Mouse (Mus musculus): ENCODE data around the gene Ttf2. TPM values are rescaled to one million over a fixed set of nuclear protein-coding genes. Genes with fewer than 3 reads are reported as not detected.
A peak's percentile ranks its signal among the peaks of the same experiment; 100 is the strongest.

Gene Ttf2
- polyA plus RNA-seq, 1 experiment from 2014 or later: 7.0 TPM

GRCm38 (mm10) chr3:100924065-100924732, 45.3 kb downstream of the Ttf2 start:
- Histone ChIP-seq H3K27me3 (no peaks in the 10 kb centered on the region), H3K4me2 (peak overlapping the region; percentile 77), H3K4me1 (replicated peaks) (peaks cover 53% of the 10 kb centered on the region), H3K9me3 (no peaks in the 10 kb centered on the region), H3K27ac (replicated peaks) (no peak overlapping the region; the same call in 1 of the 2 replicates), H3K4me3 (no peak overlapping the region), H3K9ac (peak overlapping the region; percentile 85; the same call in 1 of the 2 replicates), H3K36me3 (peaks cover 25% of the 10 kb centered on the region)
- ATAC-seq (ENCODE audit: low read depth): no peak
- WGBS: 78% methylated on average over 6 of the region's 6 CpGs

- H3K27me3 ChIP-seq: no peaks in the 10 kb centered on the region
- H3K9me3 ChIP-seq: no peaks in the 10 kb centered on the region
- peak; percentile 73 for ATAC-seq (ENCODE audit: low read depth)
- H3K9ac ChIP-seq: peak overlapping the region; percentile 85
- 39% methylated on average over 28 of the region's 28 CpGs for WGBS
- H3K36me3 ChIP-seq: peaks cover 10% of the 10 kb centered on the region
- H3K27ac ChIP-seq (replicated peaks): peak overlapping the region; percentile 72
- peak overlapping the region; percentile 77 for H3K4me2 ChIP-seq
- H3K4me1 ChIP-seq (replicated peaks): peaks cover 53% of the 10 kb centered on the region
- H3K4me3 ChIP-seq: peak overlapping the region; percentile 55
Measured at GRCm38 (mm10) chr3:100922506-100923375, 46.7 kb downstream of the Ttf2 start.

GRCm38 (mm10) chr3:100921825-100922505, 47.5 kb downstream of the Ttf2 start, which contains the start of gene Trim45:
TSS of gene Trim45 (plus strand) at chr3:100922202.
- Histone ChIP-seq H3K36me3 (peaks cover 9% of the 10 kb centered on the region; the same call in 1 of the 2 replicates), H3K4me1 (replicated peaks) (peaks cover 50% of the 10 kb centered on the region), H3K27ac (replicated peaks) (peak within 1 kb of the TSS; percentile 72), H3K9ac (peak within 1 kb of the TSS; percentile 85), H3K4me3 (peak within 1 kb of the TSS; percentile 55), H3K9me3 (no peaks in the 10 kb centered on the region), H3K27me3 (no peaks in the 10 kb centered on the region), H3K4me2 (peak within 1 kb of the TSS; percentile 77)
- under 1% methylated on average over 39 of the region's 39 CpGs for WGBS
- ATAC-seq (ENCODE audit: low read depth): peak; percentile 99

- Histone ChIP-seq H3K27ac (replicated peaks) (no peak overlapping the region), H3K9me3 (no peaks in the 10 kb centered on the region), H3K4me2 (no peak overlapping the region), H3K4me1 (replicated peaks) (peaks cover 37% of the 10 kb centered on the region), H3K36me3 (peaks cover 8% of the 10 kb centered on the region; the same call in 1 of the 2 replicates), H3K27me3 (no peaks in the 10 kb centered on the region), H3K4me3 (no peak overlapping the region), H3K9ac (no peak overlapping the region)
- ATAC-seq (ENCODE audit: low read depth): no peak
- 85% methylated on average over 9 of the region's 9 CpGs for WGBS
Measured at GRCm38 (mm10) chr3:100920611-100921140, 48.8 kb downstream of the Ttf2 start.

GRCm38 (mm10) chr3:100916844-100917243, 52.6 kb downstream of the Ttf2 start:
- H3K27me3 ChIP-seq: no peaks in the 10 kb centered on the region
- WGBS: 23% methylated on average over 7 of the region's 7 CpGs
- no peak overlapping the region for H3K27ac ChIP-seq (replicated peaks)
- no peak overlapping the region for H3K9ac ChIP-seq
- H3K4me3 ChIP-seq: no peak overlapping the region
- H3K9me3 ChIP-seq: no peaks in the 10 kb centered on the region
- H3K4me2 ChIP-seq: no peak overlapping the region
- no peaks in the 10 kb centered on the region for H3K36me3 ChIP-seq
- no peak for ATAC-seq (ENCODE audit: low read depth)
- peaks cover 7% of the 10 kb centered on the region; the same call in 1 of the 2 replicates for H3K4me1 ChIP-seq (replicated peaks)

GRCm38 (mm10) chr3:100911498-100912213, 57.8 kb downstream of the Ttf2 start:
- Histone ChIP-seq H3K4me2 (no peak overlapping the region), H3K27ac (replicated peaks) (no peak overlapping the region; the same call in 1 of the 2 replicates), H3K36me3 (no peaks in the 10 kb centered on the region), H3K4me1 (replicated peaks) (peaks cover 10% of the 10 kb centered on the region), H3K9me3 (no peaks in the 10 kb centered on the region), H3K4me3 (no peak overlapping the region), H3K9ac (no peak overlapping the region), H3K27me3 (no peaks in the 10 kb centered on the region)
- 68% methylated on average over 7 of the region's 7 CpGs for WGBS
- peak; percentile 58 for ATAC-seq (ENCODE audit: low read depth)

GRCm38 (mm10) chr3:100911026-100911425, 58.4 kb downstream of the Ttf2 start:
- 78% methylated on average over 9 of the region's 9 CpGs for WGBS
- no peak for ATAC-seq (ENCODE audit: low read depth)

DNA sequence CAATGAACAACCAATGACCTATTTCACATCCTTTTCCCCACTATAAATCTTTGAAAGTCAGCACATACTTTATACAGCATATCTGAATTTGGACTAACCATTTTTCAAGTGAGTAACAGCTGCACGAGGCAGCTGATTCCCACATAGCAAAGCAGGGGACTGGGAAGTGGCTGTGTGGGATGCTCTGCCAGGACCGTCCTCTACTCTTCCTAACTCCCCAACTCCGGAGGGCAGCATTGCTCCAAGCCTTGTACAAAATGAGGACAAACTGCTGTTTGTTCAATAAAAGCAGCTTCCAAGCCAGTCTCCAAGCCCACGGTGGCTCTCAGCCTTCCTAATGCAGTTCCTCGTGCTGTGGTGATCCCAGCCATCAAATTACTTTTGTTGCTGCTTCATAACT, 58.8 kb downstream of the Ttf2 start:
- Histone ChIP-seq H3K36me3 (no peaks in the 10 kb centered on the region), H3K27ac (replicated peaks) (no peak overlapping the region), H3K4me2 (no peak overlapping the region), H3K4me1 (replicated peaks) (peaks cover 10% of the 10 kb centered on the region), H3K9ac (no peak overlapping the region), H3K9me3 (no peaks in the 10 kb centered on the region), H3K4me3 (no peak overlapping the region), H3K27me3 (no peaks in the 10 kb centered on the region)
- 56% methylated on average over 5 of the region's 5 CpGs for WGBS
- no peak for ATAC-seq (ENCODE audit: low read depth)

More at GRCm38 (mm10) chr3:100911026-100911425, 58.4 kb downstream of the Ttf2 start:
- Histone ChIP-seq H3K9ac (no peak overlapping the region), H3K4me1 (replicated peaks) (peaks cover 10% of the 10 kb centered on the region), H3K4me3 (no peak overlapping the region), H3K9me3 (no peaks in the 10 kb centered on the region), H3K36me3 (no peaks in the 10 kb centered on the region), H3K27ac (replicated peaks) (no peak overlapping the region), H3K4me2 (no peak overlapping the region), H3K27me3 (no peaks in the 10 kb centered on the region)

DNA sequence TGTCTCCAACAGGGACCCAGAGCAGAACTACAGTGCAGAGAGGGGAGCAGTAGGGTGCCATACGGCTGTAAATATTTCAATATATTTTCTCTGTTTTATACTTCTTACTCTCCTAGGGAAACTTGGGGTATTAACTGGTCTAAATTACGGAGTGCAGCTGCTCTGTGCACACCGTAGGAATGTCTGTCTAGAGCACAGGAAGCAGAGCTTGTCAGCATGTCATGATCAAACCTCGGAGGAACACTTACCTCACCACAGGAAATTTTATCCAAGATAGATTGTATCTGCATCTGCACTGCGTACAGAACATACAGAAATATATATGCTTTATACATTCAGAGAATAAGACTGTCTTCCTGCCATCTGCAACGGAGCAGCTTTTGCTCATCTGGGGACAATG, 60.9 kb downstream of the Ttf2 start:
- Histone ChIP-seq H3K27me3 (no peaks in the 10 kb centered on the region), H3K36me3 (no peaks in the 10 kb centered on the region), H3K4me1 (replicated peaks) (peaks cover 10% of the 10 kb centered on the region), H3K4me3 (no peak overlapping the region), H3K27ac (replicated peaks) (0 out of 2 replicates have a peak overlapping the region, but pooled peaks have one; percentile 28), H3K9me3 (no peaks in the 10 kb centered on the region), H3K9ac (no peak overlapping the region), H3K4me2 (no peak overlapping the region)
- no peak for ATAC-seq (ENCODE audit: low read depth)
- WGBS: 50% methylated on average over 6 of the region's 6 CpGs

DNA sequence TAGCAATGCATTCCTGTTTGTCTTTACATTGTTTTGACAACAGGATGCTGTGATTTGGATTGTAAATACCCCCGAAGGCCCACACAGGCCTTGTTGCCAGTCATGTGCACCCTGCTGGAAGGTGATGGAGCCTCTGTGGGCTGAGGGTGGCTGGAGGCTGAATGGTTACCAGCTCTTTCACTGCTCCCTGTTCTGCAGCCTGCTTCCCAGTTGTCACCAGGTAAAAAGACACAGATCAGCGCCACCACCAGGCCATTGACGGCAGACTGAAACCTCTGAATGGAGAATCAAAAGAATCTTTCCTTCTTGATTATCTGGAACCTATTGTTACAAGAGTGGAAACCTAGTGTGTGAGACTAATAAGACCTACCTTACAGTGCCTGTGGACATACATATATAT, 62.5 kb downstream of the Ttf2 start:
- no peak overlapping the region for H3K9ac ChIP-seq
- no peak overlapping the region for H3K4me3 ChIP-seq
- no peaks in the 10 kb centered on the region for H3K36me3 ChIP-seq
- no peak overlapping the region for H3K27ac ChIP-seq (replicated peaks)
- 30% methylated on average over 3 of the region's 3 CpGs for WGBS
- no peaks in the 10 kb centered on the region for H3K27me3 ChIP-seq
- no peak overlapping the region for H3K4me2 ChIP-seq
- H3K4me1 ChIP-seq (replicated peaks): peaks cover 10% of the 10 kb centered on the region
- ATAC-seq (ENCODE audit: low read depth): no peak
- H3K9me3 ChIP-seq: no peaks in the 10 kb centered on the region

DNA sequence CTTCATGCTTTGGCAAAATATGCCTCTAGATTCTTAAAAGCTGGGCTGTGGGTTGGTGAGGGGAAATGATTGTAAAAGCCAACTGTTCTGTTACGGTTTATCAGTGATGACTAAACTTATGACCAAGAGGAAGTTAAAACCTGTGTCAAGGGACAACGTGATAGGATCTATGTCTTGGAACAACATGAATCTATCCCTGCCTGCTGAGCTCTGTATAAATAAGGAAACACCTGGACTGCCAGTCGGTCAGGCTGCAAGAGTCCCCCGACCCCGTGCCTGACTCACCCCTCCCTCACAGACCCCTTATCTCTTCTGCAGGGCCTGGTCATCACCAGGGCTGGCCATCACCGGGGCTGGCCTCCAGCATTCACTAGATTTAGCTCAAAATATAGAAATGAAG, 63.3 kb downstream of the Ttf2 start:
- Histone ChIP-seq H3K4me1 (replicated peaks) (peaks cover 10% of the 10 kb centered on the region), H3K4me2 (no peak overlapping the region), H3K27ac (replicated peaks) (no peak overlapping the region), H3K9me3 (no peaks in the 10 kb centered on the region), H3K36me3 (no peaks in the 10 kb centered on the region), H3K27me3 (no peaks in the 10 kb centered on the region), H3K9ac (no peak overlapping the region), H3K4me3 (no peak overlapping the region)
- ATAC-seq (ENCODE audit: low read depth): no peak
- WGBS: 76% methylated on average over 6 of the region's 6 CpGs

All from neural tube, embryonic 13.5 days (tissue).